ENCODE assay signal across 22 mouse cellular contexts in the genomic region with DNA sequence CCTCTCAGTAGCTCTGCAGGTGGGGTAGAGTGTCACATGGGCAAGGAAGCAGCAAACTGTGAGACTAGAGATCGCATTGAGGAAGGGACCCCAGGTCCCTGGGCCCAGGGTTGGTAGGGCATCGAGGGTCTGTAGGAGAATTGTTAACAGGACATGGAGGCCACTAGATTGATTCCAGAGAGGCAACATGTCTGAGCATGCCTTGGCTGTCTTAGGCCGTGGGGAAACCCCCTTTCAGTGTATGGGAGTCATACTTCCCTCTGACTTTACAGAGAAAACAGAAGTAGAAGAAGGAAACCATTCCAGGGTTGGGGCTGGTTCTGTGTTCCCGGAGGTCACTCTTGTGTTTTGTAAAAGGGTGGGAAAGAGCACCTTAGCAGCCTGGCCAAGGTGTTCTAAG. TPM values are rescaled to one million over a fixed set of nuclear protein-coding genes. Genes with fewer than 3 reads are reported as not detected.
DNase-seq lines count a peak whose midpoint lies in the region; ATAC-seq and TF ChIP-seq lines count a peak whose summit lies in the region.
"Had no signal": no experiment of that assay in that cellular context is flagged by ENCODE, and none has a peak within 500 bp of the region (broad histone marks: within the 10 kb centered on the region; RNA-seq: fewer than 3 reads in every experiment).

No protein-coding gene starts in this region.

- H3K27ac ChIP-seq in bone marrow macrophage, adult 2 months (ENCODE audit: insufficient read depth, low read depth, low read length) = peak overlapping the region; percentile 97
- no peak overlapping the region for H3K27ac ChIP-seq in forebrain, embryonic 12.5 days
- H3K27ac ChIP-seq: gastrocnemius, adult 2 months; hindbrain, embryonic 13.5 days; kidney, postnatal 0 days; liver, embryonic 15.5 days; midbrain, embryonic 13.5 days; neural tube, embryonic 13.5 days had no signal

- 95% methylated on average over 4 of the region's 4 CpGs for WGBS in forebrain, embryonic 12.5 days

- peak; percentile 60 for ATAC-seq in megakaryocyte progenitor cell, adult 5-6 weeks (replicated peaks; ENCODE audit: poor library complexity)
- no peak for ATAC-seq in forebrain, embryonic 12.5 days (ENCODE audit: low FRiP score)
- ATAC-seq: forebrain, embryonic 14.5 days; midbrain, embryonic 13.5 days had no signal

- H3K4me1 ChIP-seq in bone marrow macrophage, adult 2 months (ENCODE audit: control insufficient read depth, insufficient read depth, low read length) = peaks cover 65% of the 10 kb centered on the region
- no peaks in the 10 kb centered on the region for H3K4me1 ChIP-seq in forebrain, embryonic 12.5 days
- H3K4me1 ChIP-seq: hindbrain, embryonic 13.5 days; midbrain, embryonic 13.5 days; neural tube, embryonic 13.5 days had no signal

- no peak overlapping the region for H3K4me3 ChIP-seq in bone marrow macrophage, adult 2 months (ENCODE audit: insufficient read depth, low read length)
- H3K4me3 ChIP-seq in forebrain, embryonic 12.5 days (replicated peaks) = no peak overlapping the region
- H3K4me3 ChIP-seq: gastrocnemius, adult 2 months; hindbrain, embryonic 13.5 days; liver, embryonic 15.5 days; megakaryocyte, embryonic 14.5 days; midbrain, embryonic 13.5 days; neural tube, embryonic 13.5 days had no signal

- no peak overlapping the region for H3K9ac ChIP-seq in forebrain, embryonic 12.5 days
- H3K9ac ChIP-seq: hindbrain, embryonic 13.5 days; liver, embryonic 15.5 days; midbrain, embryonic 13.5 days; neural tube, embryonic 13.5 days had no signal

- H3K4me2 ChIP-seq in forebrain, embryonic 12.5 days = no peak overlapping the region
- H3K4me2 ChIP-seq: heart, embryonic 11.5 days; hindbrain, embryonic 13.5 days; liver, embryonic 15.5 days; midbrain, embryonic 13.5 days; neural tube, embryonic 13.5 days had no signal

- H3K9me3 ChIP-seq in forebrain, embryonic 12.5 days = no peaks in the 10 kb centered on the region
- H3K9me3 ChIP-seq: hindbrain, embryonic 13.5 days; liver, embryonic 15.5 days; megakaryocyte, embryonic 14.5 days; midbrain, embryonic 13.5 days; neural tube, embryonic 13.5 days had no signal

- H3K27me3 ChIP-seq in forebrain, embryonic 12.5 days = no peaks in the 10 kb centered on the region
- H3K27me3 ChIP-seq: hindbrain, embryonic 13.5 days; liver, embryonic 15.5 days; megakaryocyte, embryonic 14.5 days; midbrain, embryonic 13.5 days; neural tube, embryonic 13.5 days had no signal

- TF ChIP-seq POLR2A in bone marrow macrophage, adult 2 months (IDR thresholded peaks at IDR 0.05; ENCODE audit: borderline replicate concordance, low read depth, low read length) = no peak

- DNase-seq in spleen, postnatal 36 days (ENCODE audit: low spot score in 2 of 2) = peak; percentile 59 to 65
- DNase-seq in spleen, postnatal 4 days (ENCODE audit: low spot score in 2 of 2) = no peak
- no peak for DNase-seq in layer of hippocampus, postnatal 10 days (ENCODE audit: low spot score in 2 of 2)
- DNase-seq in adrenal gland, adult (ENCODE audit: inconsistent age in 2 of 2, low spot score in 1 of 2) = no peak
- DNase-seq: adrenal gland, adult 8-10 months; cerebellum, adult 2 months; cerebellum, postnatal 25 days; gastrocnemius, adult 2 months; kidney, adult 2 months; left cerebral cortex, postnatal 4 days; liver had no signal

- TF ChIP-seq CTCF in bone marrow macrophage, adult 2 months (IDR thresholded peaks at IDR 0.05; ENCODE audit: low read depth, low read length) = no peak

- no peaks in the 10 kb centered on the region for H3K36me3 ChIP-seq in forebrain, embryonic 12.5 days (replicated peaks)
- H3K36me3 ChIP-seq: hindbrain, embryonic 13.5 days; liver, embryonic 15.5 days; midbrain, embryonic 13.5 days; neural tube, embryonic 13.5 days had no signal

RNA-seq across cellular contexts. Expression of gene Aff1, which starts 40.4 kb away (rescaled TPM):
- 44.1 and 45.3 TPM in 2 replicates for polyA plus RNA-seq in bone marrow macrophage, adult 2 months (2012; ENCODE audit: insufficient read depth, insufficient read length, missing spikeins)
- 78.6 and 86.8 TPM in 2 replicates for total RNA-seq in megakaryocyte progenitor cell, adult 5-6 weeks (2015)
- 34.1 and 44.3 TPM in 2 replicates for total RNA-seq in megakaryocyte progenitor cell, adult 5-6 weeks (2017)
- 10 to 100 TPM; 10.3 to 11.1 TPM for total RNA-seq in layer of hippocampus, postnatal 10 days (2021)
- polyA plus RNA-seq in forebrain, embryonic 12.5 days (2016; fragmentation: Nextera tagmentation; extraction: Ambion mirVana) = 3.7 and 4.3 TPM in 2 replicates

Comparison
In these comparisons a context has a peak if more than half of its experiments do, and no peak if none do; other contexts are left out.
1. DNase-seq: peak in spleen, postnatal 36 days (2 of 2); none in spleen, postnatal 4 days (0 of 2), layer of hippocampus, postnatal 10 days (0 of 2) and adrenal gland, adult (0 of 2).